Mouse (Mus musculus): ENCODE measurements around the gene Dmrt2.

Dmrt2 gene

DNA sequence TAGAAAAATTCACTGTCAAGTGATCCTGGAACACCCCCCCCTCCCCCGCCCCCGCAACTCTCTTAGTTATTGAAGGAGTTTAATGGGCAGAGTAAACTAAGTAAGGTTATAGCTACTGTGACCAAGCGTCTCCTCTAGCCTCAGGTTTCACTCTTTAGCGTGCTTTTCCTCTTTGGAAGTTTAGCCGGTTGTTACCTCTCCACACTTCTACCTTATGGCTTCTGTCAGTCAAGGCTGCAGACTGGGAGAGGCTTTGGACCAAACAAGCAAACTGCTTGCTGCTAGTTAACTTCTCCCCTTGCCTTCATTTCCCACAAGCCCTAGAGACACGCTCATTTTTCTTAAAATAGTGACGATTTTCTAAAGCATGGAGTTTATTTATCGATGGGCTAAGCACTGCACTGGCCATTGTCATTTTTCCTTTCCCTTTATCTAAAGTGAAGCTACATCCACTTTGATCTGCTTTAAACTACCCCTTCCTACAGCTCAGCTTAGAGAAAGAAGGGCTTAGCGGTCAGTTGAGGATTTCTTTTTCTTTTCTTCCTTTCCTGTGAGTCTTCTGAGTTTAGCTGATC lies 3.7 kb downstream of the Dmrt2 start:
- no peak for DNase-seq (ENCODE audit: low read depth, low spot score)

GRCm38 (mm10) chr19:25698850-25699249 lies 26.6 kb downstream of the Dmrt2 start:
- DNase-seq (ENCODE audit: low read depth, low spot score), result no peak

DNA sequence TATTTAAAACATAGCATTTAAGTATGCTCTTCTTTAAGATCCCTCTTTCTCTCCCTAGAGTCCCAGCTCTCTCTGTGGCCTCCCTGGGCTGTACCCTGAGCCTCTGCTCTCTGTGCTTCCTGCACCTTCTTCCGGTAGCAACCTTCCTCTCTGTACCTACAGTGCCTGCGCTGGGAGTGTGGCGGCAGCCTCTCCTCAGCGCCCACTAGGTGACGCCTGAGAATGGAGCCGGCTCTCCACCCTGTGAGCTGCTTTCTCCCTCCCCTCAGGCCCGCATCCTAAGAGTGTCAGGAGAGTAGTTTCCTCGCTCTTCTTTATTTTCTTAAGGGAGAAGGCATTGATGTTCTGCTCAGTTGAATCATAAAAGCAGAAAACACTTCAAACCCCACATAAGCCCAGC lies 41.2 kb downstream of the Dmrt2 start:
- DNase-seq (ENCODE audit: low read depth, low spot score), result peak; percentile 14

DNA sequence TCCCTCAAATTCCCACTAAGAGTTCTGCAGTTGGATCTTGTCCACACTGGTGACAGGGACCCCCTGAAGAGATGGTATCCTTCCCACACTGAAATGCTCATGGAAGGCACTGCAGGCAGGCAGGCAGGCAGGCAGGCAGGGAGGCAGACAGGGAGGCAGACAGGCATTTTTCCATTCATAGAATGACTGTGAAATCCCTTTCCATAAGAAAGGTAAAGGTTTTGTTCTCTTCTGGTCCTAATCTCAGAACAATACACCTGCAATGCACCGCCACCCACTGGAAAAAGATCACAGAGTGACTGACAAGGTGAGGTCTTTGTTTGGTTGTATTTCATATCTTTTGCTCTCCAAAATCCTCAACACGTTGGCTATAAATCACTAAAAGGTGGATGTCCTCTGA lies 42.7 kb downstream of the Dmrt2 start:
- DNase-seq (ENCODE audit: low read depth, low spot score), result no peak

DNA sequence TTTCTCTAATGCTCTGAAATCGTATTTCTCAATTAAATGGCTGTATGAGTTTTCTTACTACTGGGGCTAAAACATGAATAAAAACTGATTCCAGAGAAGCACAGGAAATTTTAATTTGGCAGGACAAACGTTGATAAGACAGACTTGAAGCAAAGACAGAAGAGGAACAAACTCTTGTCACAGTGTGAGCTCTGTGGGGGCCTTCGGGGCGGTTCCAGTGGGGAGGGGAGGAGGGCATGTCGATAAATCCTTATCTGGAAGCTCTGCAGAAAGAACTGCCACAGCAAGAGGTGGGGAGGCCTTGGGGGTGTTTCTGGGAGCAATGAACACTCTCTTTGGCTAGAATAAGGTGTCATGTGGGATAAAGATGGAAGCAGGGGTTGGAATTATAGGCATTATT lies 50.4 kb downstream of the Dmrt2 start:
- no peak for DNase-seq (ENCODE audit: low read depth, low spot score)

Measured in brain, embryonic 18.5 days (tissue).